Mouse (Mus musculus) embryonic fibroblast, embryonic 13.5 days (primary cell): ENCODE data around the gene Sirpb1a.
"Not testable (repeated sequence)": the region's sequence is repeated elsewhere in the genome, so short reads cannot be mapped to it uniquely, and the experiment has no call there.

ENCODE experiments used
- CTCF ChIP-seq: IDR thresholded peaks from 2 replicates; pipeline ENCODE4 v1.5.1; 2011; ENCODE audit warnings: mild to moderate bottlenecking, control low read depth, low read length, moderate library complexity, borderline replicate concordance; ENCODE audit not compliant: insufficient read depth
- POLR2A ChIP-seq: IDR thresholded peaks from 2 replicates; pipeline ENCODE4 v1.6.1; 2011; ENCODE audit warnings: low read depth, mild to moderate bottlenecking, control low read depth, low read length, moderate library complexity

- not testable (repeated sequence) for TF ChIP-seq CTCF, POLR2A
Observed at GRCm38 (mm10) chr3:15439844-15440243, 13.5 kb upstream of the Sirpb1a start.
